Mouse (Mus musculus): ENCODE results near the gene Urgcp. TPM values are rescaled to one million over a fixed set of nuclear protein-coding genes. Genes with fewer than 3 reads are reported as not detected.

Gene Urgcp
- total RNA-seq, 2 experiments from 2014 or later: 54.2 to 67.8 TPM

GRCm38 (mm10) chr11:5788056-5789014 is 26.2 kb upstream of the Urgcp start, which contains the start of gene Dbnl:
TSS of gene Dbnl (plus strand) at chr11:5788488.
- peak; percentile 91 to 96 for DNase-seq (ENCODE audit: low spot score in 2 of 2)

GRCm38 (mm10) chr11:5787671-5788055 is 25.5 kb upstream of the Urgcp start:
- DNase-seq (ENCODE audit: low spot score in 2 of 2): no peak

GRCm38 (mm10) chr11:5785732-5786131 is 23.6 kb upstream of the Urgcp start:
- no peak for DNase-seq (ENCODE audit: low spot score in 2 of 2)

GRCm38 (mm10) chr11:5782199-5782944 is 20.2 kb upstream of the Urgcp start:
- no peak for DNase-seq (ENCODE audit: low spot score in 2 of 2)

GRCm38 (mm10) chr11:5780035-5780499 is 17.9 kb upstream of the Urgcp start:
- no peak for DNase-seq (ENCODE audit: low spot score in 2 of 2)

- no peak for DNase-seq (ENCODE audit: low spot score in 2 of 2)
These were observed 16.3 kb upstream of the Urgcp start for GRCm38 (mm10) chr11:5778481-5778880.

GRCm38 (mm10) chr11:5766019-5766418 is 3.8 kb upstream of the Urgcp start:
- no peak for DNase-seq (ENCODE audit: low spot score in 2 of 2)

- no peak for DNase-seq (ENCODE audit: low spot score in 2 of 2)
These were observed 432 bp upstream of the Urgcp start for GRCm38 (mm10) chr11:5762633-5762982.

- no peak for DNase-seq (ENCODE audit: low spot score in 2 of 2)
These were observed 8.4 kb downstream of the Urgcp start for GRCm38 (mm10) chr11:5753755-5754154.

- DNase-seq (ENCODE audit: low spot score in 2 of 2): no peak
These were observed 17.2 kb downstream of the Urgcp start for GRCm38 (mm10) chr11:5744951-5745350.

- DNase-seq (ENCODE audit: low spot score in 2 of 2): no peak
These were observed 20.1 kb downstream of the Urgcp start for GRCm38 (mm10) chr11:5742106-5742505.

GRCm38 (mm10) chr11:5740965-5741627 is 21.1 kb downstream of the Urgcp start:
- peak; percentile 60 to 64 for DNase-seq (ENCODE audit: low spot score in 2 of 2)

- no peak for DNase-seq (ENCODE audit: low spot score in 2 of 2)
These were observed 21.6 kb downstream of the Urgcp start for GRCm38 (mm10) chr11:5740599-5740964.

GRCm38 (mm10) chr11:5739846-5740245 is 22.3 kb downstream of the Urgcp start:
- no peak for DNase-seq (ENCODE audit: low spot score in 2 of 2)

- no peak for DNase-seq (ENCODE audit: low spot score in 2 of 2)
These were observed 23.1 kb downstream of the Urgcp start for GRCm38 (mm10) chr11:5738888-5739632.

GRCm38 (mm10) chr11:5737137-5737536 is 25.0 kb downstream of the Urgcp start:
- DNase-seq (ENCODE audit: low spot score in 2 of 2): no peak

GRCm38 (mm10) chr11:5734323-5734722 is 27.9 kb downstream of the Urgcp start:
- no peak for DNase-seq (ENCODE audit: low spot score in 2 of 2)

- no peak for DNase-seq (ENCODE audit: low spot score in 2 of 2)
These were observed 29.8 kb downstream of the Urgcp start for GRCm38 (mm10) chr11:5732401-5732800.

GRCm38 (mm10) chr11:5729582-5729981 is 32.6 kb downstream of the Urgcp start:
- DNase-seq (ENCODE audit: low spot score in 2 of 2): no peak

GRCm38 (mm10) chr11:5718611-5719354 is 43.4 kb downstream of the Urgcp start:
- no peak for DNase-seq (ENCODE audit: low spot score in 2 of 2)
